14 mouse cellular contexts compared by ENCODE assay signal in the genomic region with DNA sequence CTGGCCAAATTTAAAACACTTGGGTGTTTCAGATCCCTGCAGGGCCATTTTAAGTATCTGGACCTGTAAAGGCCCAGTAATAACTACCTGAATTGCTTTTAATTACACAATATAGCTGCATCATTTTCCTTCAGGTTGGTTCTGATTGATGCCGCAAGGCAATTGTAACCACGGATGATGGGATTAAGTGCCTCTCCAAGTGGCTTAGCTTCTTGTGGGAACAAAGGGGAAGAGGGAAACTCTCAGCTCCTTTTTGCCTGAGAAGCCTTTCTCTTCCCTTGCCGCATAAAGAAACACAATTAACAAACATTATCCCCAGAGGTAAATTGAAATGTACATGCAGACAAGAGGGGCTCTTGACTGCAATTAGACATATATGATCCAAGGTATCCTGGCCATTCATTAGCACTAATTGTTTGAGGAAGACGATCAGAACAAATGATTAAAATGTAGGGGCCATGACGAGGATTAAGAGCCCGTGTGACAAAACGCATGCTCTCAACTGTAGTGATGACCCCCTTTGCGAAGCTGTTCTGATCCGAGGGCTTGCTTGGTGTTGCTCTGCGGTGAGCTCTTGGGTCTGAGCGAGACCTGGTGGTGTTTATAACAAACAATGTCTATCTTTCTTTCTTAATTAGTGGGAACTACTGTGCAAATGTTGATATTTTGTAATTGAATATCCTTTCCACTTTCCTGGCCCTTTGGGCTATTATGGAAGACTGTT.
"Had no signal": no experiment of that assay in that cellular context is flagged by ENCODE, and none has a peak within 500 bp of the region (broad histone marks: within the 10 kb centered on the region; RNA-seq: fewer than 3 reads in every experiment).

No protein-coding gene starts in this region.

- H3K4me1 ChIP-seq: limb, embryonic 13.5 days; neural tube, embryonic 15.5 days had no signal

- H3K9me3 ChIP-seq: limb, embryonic 13.5 days; neural tube, embryonic 15.5 days had no signal

- H3K36me3 ChIP-seq: limb, embryonic 13.5 days; neural tube, embryonic 15.5 days had no signal

- H3K27me3 ChIP-seq: limb, embryonic 13.5 days; neural tube, embryonic 15.5 days had no signal

- H3K4me2 ChIP-seq: limb, embryonic 13.5 days; neural tube, embryonic 15.5 days had no signal

- H3K9ac ChIP-seq: limb, embryonic 13.5 days; liver, embryonic 14.5 days; neural tube, embryonic 15.5 days had no signal

- H3K27ac ChIP-seq: layer of hippocampus, adult 2 months; limb, embryonic 13.5 days; liver, embryonic 14.5 days; neural tube, embryonic 15.5 days had no signal

- H3K4me3 ChIP-seq: layer of hippocampus, adult 2 months; limb, embryonic 13.5 days; neural tube, embryonic 15.5 days had no signal

- DNase-seq: kidney, adult 11 months; kidney, adult 9 months; kidney, postnatal 10 days; kidney, postnatal 4 days; left cerebral cortex, postnatal 4 days; lung, adult 18-20 months; right cerebral cortex, postnatal 4 days; spleen, adult 18-20 months; thymus, adult 18-20 months; thymus, postnatal 14 days had no signal
